Mouse (Mus musculus) heart, adult 18-20 months (tissue): ENCODE data around the gene Fam196b. TPM values are rescaled to one million over a fixed set of nuclear protein-coding genes. Genes with fewer than 3 reads are reported as not detected.

Experiments used
- DNase-seq, 2 experiments: peaks; one replicate each; pipeline ENCODE4 v3.0.0; 2021 to 2022; ENCODE audit warnings: mixed read lengths in 1 of 2
- long read RNA-seq, 2 experiments: library from polyadenylated mRNA; stranded (forward); transcript quantifications; one replicate each; pipeline ENCODE4 v2.0.0; 2021
- total RNA-seq, 2 experiments: library from RNA; stranded (reverse); gene quantifications; 2 replicates each; pipeline ENCODE4 v1.2.3; 2021

Fam196b gene
- not detected for total RNA-seq
- long read RNA-seq, experiment 1: 0 reads
- long read RNA-seq, experiment 2: 0 reads

- peak; percentile 3 to 36 for DNase-seq
These were observed at the start of gene Fam196b for GRCm38 (mm10) chr11:34314534-34315379. TSS of gene Fam196b (plus strand) at chr11:34314822.

- no peak for DNase-seq
These were observed 42.6 kb upstream of the Fam196b start for GRCm38 (mm10) chr11:34272016-34272415.

- no peak for DNase-seq
These were observed 38.7 kb upstream of the Fam196b start for GRCm38 (mm10) chr11:34275941-34276340.

DNA sequence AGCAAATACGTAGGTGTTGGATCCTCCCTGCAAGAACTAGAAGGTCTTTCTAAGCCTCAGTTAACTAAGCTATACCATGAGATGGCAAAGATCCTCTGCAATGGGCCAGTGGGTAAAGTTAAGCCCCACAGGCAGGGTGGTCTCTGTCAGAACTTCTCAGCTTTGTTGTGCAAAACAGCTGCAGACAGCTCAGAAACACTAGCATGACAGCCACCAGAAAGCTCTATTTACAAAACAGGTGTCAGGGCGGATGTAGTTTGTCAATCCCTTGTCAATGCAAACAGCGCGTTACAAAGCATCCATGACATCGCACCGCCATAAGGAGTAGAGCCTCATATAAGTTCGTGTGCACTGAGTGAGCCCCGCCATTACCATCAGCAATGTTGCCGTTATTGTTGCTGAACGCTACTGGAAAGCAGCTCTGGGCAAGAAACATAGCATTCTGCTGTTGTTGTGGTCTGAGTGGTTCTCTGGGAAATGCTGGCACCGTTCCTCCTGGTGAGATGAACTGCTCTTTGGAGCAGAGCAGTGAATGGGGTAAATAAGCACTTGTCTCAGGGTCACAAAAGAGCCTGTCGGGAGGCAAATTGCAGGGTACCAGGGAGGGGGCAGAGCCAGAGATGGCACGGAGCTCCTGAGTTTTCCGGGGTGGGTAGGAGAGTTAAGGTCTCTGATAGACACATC, 38.1 kb upstream of the Fam196b start:
- no peak for DNase-seq

DNA sequence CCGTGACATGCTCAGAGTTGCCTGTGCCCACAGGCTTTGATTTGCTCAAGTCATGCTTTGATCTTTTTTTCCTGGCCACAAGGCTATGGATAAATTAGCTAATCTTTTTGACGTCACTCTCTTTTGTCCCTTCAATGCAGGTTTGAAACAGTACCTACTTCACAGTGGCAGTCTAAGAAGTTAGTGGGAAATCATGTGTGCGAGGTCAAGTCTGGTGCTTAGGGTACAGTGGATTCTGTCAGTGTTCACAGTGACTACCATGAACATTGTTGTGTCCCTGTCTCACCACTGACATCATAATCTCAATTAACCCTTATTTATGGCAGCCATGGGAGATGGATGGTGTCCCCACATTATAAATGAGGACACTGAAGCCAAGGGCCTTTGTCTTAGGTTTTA, 37.6 kb upstream of the Fam196b start:
- no peak for DNase-seq

DNA sequence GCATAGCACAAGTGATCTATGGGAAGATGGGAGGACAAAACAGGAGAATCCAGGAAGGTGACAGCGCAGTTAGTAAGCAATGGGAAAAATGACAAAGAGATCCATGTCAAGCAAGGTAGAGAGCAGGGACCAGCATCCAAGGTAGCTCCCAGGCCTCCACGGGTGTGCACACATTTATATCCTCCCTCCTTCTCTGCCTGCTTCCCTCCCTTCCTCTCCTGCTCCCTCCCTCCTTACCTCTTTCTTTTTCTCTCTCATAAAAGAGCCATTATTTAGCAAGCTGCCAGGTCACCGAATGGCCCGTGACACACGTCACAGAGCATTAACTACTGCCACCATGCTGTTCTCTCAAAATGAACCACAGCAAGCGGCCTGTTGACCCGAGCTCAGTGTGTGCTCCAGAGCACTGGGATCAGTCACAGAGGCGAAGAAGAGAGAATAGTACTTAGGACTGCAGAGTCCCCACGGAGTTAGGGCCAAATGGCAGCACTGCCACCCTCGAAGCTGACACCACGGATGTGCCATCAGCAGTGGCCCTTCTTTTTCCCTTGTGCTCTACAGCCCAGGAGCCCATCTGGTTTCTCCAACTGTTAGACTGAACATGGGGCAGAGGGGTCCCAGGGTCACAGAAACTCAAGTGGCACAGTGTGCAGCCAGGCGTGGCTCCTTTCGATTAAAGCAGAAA, 30.4 kb upstream of the Fam196b start:
- DNase-seq: no peak

DNA sequence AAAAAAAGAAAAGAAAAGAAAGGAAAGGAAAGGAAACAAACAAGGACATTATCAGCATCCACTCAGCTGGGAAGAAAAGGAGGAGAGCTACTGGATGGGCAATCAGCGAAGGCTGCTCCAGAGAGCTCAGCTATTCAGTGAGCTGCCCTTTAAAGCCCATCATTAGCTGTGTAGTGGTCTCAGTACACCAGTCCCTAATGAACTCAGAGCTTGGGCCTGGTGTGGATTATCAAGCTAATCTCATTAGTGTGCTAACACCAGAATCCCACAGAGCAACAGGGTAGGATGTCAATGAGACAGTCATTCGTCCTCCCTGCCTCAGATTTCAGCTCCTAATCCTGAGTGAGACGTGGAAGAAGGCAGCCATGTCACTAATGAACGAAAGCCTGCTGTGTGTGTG, 24.4 kb upstream of the Fam196b start:
- DNase-seq: no peak

DNA sequence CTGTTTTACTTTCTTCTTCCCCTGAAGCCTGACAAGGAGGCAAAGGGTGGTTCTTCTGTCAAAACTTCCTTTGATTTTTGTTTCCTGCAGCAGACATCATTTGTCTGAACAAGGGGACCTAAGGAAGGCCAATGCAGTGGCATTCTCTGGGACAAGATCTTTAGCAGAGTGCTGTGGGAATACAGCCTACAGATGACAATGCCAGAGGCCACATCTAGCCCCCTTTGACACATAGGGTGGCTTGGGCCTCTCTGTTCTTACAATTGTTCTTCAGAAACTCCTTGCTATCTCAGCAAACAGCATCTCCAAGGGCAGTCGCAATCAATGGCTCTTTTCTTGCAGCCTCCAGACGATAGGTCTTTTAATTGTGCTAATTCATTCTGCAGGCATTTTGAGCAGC, 23.9 kb upstream of the Fam196b start:
- DNase-seq: no peak

GRCm38 (mm10) chr11:34291304-34291703, 23.3 kb upstream of the Fam196b start:
- DNase-seq: no peak

GRCm38 (mm10) chr11:34297698-34298378, 16.8 kb upstream of the Fam196b start:
- DNase-seq: no peak

GRCm38 (mm10) chr11:34299550-34299949, 15.1 kb upstream of the Fam196b start:
- DNase-seq: no peak

GRCm38 (mm10) chr11:34300064-34300463, 14.6 kb upstream of the Fam196b start:
- no peak for DNase-seq

DNA sequence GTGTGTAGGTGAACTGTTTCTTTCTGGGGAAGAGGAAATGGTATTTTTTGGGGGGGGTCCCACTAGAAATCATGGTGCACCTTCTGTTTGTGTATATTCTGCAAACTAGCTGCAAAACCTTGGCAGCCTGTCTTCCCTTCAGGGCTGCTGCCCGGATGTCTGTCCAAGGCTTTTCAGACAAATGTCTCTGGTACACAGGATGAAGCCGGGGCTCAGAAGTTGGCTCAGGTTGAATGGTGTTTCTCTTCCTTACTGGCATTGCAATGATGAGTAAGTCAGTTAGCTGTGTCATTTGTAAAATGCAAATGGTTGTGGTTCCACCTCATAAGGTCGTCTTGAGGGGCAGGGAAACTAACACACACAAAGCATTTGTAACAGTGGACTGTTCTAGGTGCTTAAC, 8.4 kb upstream of the Fam196b start:
- no peak for DNase-seq

DNA sequence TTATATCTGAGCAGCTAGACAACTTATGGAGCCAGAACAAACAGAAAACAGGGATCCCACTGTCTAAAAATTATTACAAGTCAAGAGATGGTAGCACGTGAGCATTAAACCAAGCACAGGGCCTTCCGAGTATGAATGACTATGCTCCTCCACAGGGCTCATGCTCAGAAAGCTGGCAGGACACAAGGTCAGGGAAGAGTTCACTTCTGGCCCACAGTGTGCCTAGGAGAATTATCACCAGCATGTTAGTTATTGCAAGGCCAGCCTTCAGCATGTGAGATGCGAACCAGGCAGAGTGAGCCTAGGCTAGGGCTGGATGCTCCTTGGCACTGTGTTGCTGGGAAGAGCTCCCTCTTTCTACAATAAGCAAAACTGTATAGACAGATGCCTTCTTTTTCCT, 5.9 kb upstream of the Fam196b start:
- no peak for DNase-seq

DNA sequence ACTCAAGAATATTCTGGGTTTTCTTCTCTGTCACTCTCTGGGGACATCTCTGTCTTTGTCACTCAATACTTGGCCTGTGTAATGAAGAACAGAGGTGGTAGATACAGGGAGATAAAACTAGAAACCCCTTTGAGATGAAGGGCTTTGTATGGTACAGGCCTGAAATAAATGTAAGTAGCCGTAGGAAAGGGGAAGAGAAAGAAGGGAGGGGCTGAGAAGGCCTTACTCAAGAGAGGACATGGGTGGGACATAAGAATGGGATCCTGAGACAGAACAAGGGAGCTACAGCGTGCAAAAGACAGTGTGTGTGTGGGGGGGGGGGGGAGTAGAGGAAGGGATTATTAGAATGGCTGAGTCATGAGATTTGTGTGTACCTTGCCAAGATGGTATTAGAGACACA, 5.3 kb upstream of the Fam196b start:
- DNase-seq: no peak

DNA sequence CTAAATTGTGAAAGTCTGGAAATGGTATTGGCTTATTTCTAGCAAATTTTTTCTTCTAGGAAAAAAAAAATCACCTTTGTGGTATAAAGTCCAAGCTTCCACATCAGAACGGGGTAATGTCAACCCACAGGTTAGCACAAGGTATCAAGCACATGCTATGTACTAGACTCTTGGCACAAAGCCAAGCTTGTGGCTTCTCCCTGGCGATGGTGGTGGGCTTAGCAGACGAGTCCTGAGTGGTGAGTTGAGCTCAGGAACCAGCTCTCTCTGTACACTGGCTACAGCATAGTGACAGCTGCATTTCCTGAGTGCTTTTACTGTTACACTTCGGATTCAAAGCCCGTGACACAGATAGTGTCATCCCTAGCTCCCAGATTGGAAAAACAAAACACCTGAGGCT, 2.9 kb upstream of the Fam196b start:
- no peak for DNase-seq

DNA sequence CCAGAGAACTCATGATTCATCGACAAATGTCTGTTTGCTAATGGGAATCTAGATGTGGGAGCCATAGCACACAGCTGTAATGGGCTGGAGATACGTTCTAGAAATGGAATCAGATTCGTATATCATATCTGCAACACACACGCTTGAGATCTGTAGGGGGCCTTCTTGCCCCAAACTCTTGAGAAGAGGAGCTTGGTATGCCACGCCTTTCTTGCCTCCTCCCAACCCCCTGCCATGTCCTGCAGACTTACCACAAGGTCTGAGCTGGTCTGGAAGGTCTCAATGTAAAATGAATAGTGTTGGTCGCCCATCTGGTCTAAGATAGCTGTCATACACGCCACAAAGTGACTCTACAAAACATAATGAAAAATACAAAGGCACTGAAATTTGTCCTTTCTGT, 2.4 kb upstream of the Fam196b start:
- DNase-seq: no peak

DNA sequence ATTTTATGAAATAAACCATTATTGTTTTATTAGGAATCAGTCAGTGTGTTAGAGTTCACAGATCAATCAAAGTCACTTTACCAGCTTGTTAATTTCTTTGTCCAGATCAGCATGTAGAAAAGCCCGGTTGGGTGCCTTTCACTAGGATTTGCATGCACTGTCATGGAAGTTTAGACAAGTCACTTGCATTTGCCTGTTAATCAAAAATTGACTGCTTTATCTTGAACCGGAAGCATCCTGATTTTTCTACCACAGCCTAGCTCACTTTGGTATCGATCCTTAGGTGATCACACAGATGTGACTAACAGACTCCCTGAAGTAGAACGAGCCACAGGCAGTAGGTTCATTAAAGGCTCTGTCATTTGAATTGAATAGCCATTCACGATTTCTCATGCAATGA, 761 bp downstream of the Fam196b start:
- no peak for DNase-seq

DNA sequence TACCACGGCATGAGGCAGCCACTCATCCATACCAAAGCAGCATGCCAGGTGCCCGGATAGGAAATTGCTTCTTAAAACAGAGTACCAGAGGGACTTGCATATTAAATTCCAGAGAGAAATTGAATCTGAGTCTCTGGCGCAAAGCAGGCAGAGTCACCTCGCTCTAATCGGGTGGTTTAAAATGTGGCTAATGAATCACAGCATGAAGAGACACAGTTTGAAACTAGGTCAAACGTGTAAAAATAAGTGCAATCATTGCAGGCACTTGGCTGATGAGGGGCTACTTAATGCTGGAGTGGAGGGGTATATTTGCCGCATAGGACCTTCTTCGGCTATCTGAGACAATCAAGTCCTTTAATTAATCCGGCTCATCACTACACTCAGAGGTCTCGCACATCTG, 1.6 kb downstream of the Fam196b start:
- no peak for DNase-seq

DNA sequence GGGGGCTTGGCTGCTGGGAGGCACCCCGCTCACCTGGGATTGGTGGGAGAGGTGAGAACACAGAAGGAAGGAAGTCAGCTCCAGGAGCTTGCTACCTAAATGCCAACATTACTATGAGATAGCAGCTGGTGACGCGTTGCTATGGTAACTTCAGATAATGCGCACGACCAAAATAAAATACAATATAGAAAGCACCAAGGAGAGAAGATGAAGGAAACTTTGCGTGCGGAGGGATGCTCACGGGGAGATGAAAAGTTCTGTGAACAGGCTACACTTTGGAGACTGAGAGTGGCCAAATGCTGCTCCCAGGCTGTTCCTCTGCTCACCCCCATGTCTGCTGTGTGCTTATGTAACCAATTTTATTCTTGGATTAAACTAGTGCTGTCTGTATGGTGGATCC, 2.4 kb downstream of the Fam196b start:
- DNase-seq: no peak

- no peak for DNase-seq
These were observed 4.7 kb downstream of the Fam196b start for GRCm38 (mm10) chr11:34319282-34319681.

DNA sequence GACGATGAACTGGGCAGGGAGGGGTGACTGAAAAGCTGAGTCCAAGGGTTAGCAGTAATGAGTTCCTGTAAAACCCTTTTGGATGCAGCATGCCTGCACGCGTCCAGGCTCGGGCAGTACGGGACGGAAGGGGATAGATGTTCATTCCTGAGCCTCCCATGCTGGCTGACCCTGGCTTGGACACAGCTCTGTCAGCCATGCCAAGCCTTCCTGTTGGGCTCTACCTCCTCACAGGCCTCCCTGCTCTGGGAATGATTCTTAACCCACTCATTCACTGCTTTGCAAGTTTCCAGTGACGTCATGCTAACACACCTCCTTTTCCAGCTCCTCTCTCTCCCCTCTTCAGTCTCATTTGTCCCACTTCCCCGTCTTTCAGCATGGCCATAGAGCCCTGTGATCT, 9.0 kb downstream of the Fam196b start:
- DNase-seq: no peak
